Mouse (Mus musculus) CH12.LX (cell line): Measurements from ENCODE around the gene Mpp5. TPM values are rescaled to one million over a fixed set of nuclear protein-coding genes. Genes with fewer than 3 reads are reported as not detected.
A peak's percentile ranks its signal among the peaks of the same experiment; 100 is the strongest.

ENCODE experiments used
- DNase-seq: peaks from one replicate; pipeline ENCODE4 v3.0.0-alpha.2; 2013; ENCODE audit errors: extremely low read depth
- H3K27ac ChIP-seq: 2 replicates; pipeline ENCODE4 v1.5.1; 2012; ENCODE audit warnings: low read depth, mild to moderate bottlenecking, control low read depth, moderate library complexity; ENCODE audit not compliant: insufficient read depth
- H3K27me3 ChIP-seq: replicated peaks from 2 replicates; pipeline ENCODE3; 2012; ENCODE audit warnings: inconsistent platforms
- H3K36me3 ChIP-seq, 2 experiments: replicated peaks in 1 of 2; 2 replicates each; pipeline versions ENCODE3 to v1.6.1; 2012; ENCODE audit warnings: inconsistent platforms in 1 of 2, low read length in 1 of 2, mild to moderate bottlenecking in 1 of 2, mixed read lengths in 1 of 2, moderate library complexity in 1 of 2; ENCODE audit not compliant: control insufficient read depth in 1 of 2, insufficient read depth in 1 of 2
- H3K4me1 ChIP-seq, 2 experiments: 2 replicates each; pipeline ENCODE4 v1.6.1; 2012; ENCODE audit warnings: inconsistent platforms in 1 of 2, moderate library complexity in 1 of 2; ENCODE audit not compliant: insufficient read depth in 2 of 2, control insufficient read depth in 1 of 2
- H3K4me2 ChIP-seq: 2 replicates; pipeline ENCODE4 v1.6.1; 2012; ENCODE audit warnings: low read depth, mild to moderate bottlenecking, control low read depth; ENCODE audit not compliant: poor library complexity, insufficient read depth, severe bottlenecking
- H3K4me3 ChIP-seq, 3 experiments: fragments of 150-350 bp in 1 of 3; sonication (generic) in 1 of 3; replicated peaks in 1 of 3; 2 replicates each; pipeline versions ENCODE3 to v1.5.1; 2011 to 2012; ENCODE audit warnings: low read depth in 2 of 3, low read length in 2 of 3, mild to moderate bottlenecking in 2 of 3, moderate library complexity in 2 of 3, control low read depth in 1 of 3, improper control_type of control experiment in 1 of 3, inconsistent platforms in 1 of 3, mixed read lengths in 1 of 3; ENCODE audit not compliant: poor library complexity in 1 of 3
- H3K79me2 ChIP-seq: replicated peaks from 2 replicates; pipeline ENCODE4 v1.6.1; 2012; ENCODE audit warnings: mild to moderate bottlenecking, moderate library complexity; ENCODE audit not compliant: control insufficient read depth, poor library complexity, insufficient read depth, severe bottlenecking; ENCODE audit errors: extremely low read depth
- H3K9ac ChIP-seq: 2 replicates; pipeline ENCODE4 v1.6.1; 2012; ENCODE audit warnings: low read depth, mild to moderate bottlenecking, control low read depth, moderate library complexity; ENCODE audit not compliant: insufficient read depth
- H3K9me3 ChIP-seq: replicated peaks from 2 replicates; pipeline ENCODE3; 2012; ENCODE audit warnings: low read length, inconsistent platforms, mixed read lengths
- CHD1 ChIP-seq: IDR thresholded peaks from 2 replicates; pipeline ENCODE4 v1.6.1; 2012; ENCODE audit warnings: low read depth, low read length, improper control_type of control experiment, inconsistent platforms
- CTCF ChIP-seq, 2 experiments: IDR thresholded peaks in 1 of 2; conservative IDR thresholded peaks in 1 of 2; 2 replicates each; pipeline ENCODE4 v1.5.1; 2011 to 2012; ENCODE audit warnings: low read depth in 2 of 2, low read length in 2 of 2, improper control_type of control experiment in 1 of 2, inconsistent platforms in 1 of 2, mild to moderate bottlenecking in 1 of 2, moderate library complexity in 1 of 2
- ELF1 ChIP-seq: IDR thresholded peaks from 2 replicates; pipeline ENCODE4 v1.6.1; 2014; ENCODE audit warnings: low read depth, mild to moderate bottlenecking, inconsistent platforms, low read length, improper control_type of control experiment
- EP300 ChIP-seq: IDR thresholded peaks from 2 replicates; pipeline ENCODE4 v1.6.1; 2011; ENCODE audit warnings: low read length, improper control_type of control experiment
- ETS1 ChIP-seq: conservative IDR thresholded peaks from 2 replicates; pipeline ENCODE4 v1.6.1; 2012; ENCODE audit warnings: low read depth, mild to moderate bottlenecking, inconsistent platforms, low read length, improper control_type of control experiment, moderate library complexity
- GABPA ChIP-seq: IDR thresholded peaks from 2 replicates; pipeline ENCODE4 v1.6.1; 2012; ENCODE audit warnings: low read depth, low read length, improper control_type of control experiment, inconsistent platforms; ENCODE audit not compliant: insufficient replicate concordance
- JUND ChIP-seq: conservative IDR thresholded peaks from 2 replicates; pipeline ENCODE4 v1.6.1; 2011; ENCODE audit warnings: low read depth, low read length, improper control_type of control experiment
- KAT2A ChIP-seq: IDR thresholded peaks from 2 replicates; pipeline ENCODE4 v1.6.1; 2012; ENCODE audit warnings: low read length, improper control_type of control experiment, inconsistent platforms; ENCODE audit not compliant: insufficient replicate concordance
- MAFK ChIP-seq: IDR thresholded peaks from 2 replicates; pipeline ENCODE4 v1.6.1; 2011; ENCODE audit warnings: low read length, improper control_type of control experiment; ENCODE audit not compliant: insufficient replicate concordance
- MAX ChIP-seq: IDR thresholded peaks from 2 replicates; pipeline ENCODE4 v1.6.1; 2011; ENCODE audit warnings: low read length, improper control_type of control experiment
- MEF2A ChIP-seq: IDR thresholded peaks from 2 replicates; pipeline ENCODE4 v1.6.1; 2014; ENCODE audit warnings: low read depth, mild to moderate bottlenecking, inconsistent platforms, low read length, improper control_type of control experiment, borderline replicate concordance
- MXI1 ChIP-seq: IDR thresholded peaks from 2 replicates; pipeline ENCODE4 v1.6.1; 2011; ENCODE audit warnings: mild to moderate bottlenecking, low read depth, low read length, improper control_type of control experiment
- NELFE ChIP-seq: IDR thresholded peaks from 2 replicates; pipeline ENCODE4 v1.6.1; 2011; ENCODE audit warnings: low read depth, low read length, improper control_type of control experiment
- NRF1 ChIP-seq: IDR thresholded peaks from 2 replicates; pipeline ENCODE4 v1.6.1; 2014; ENCODE audit warnings: low read depth, mild to moderate bottlenecking, inconsistent platforms, low read length, improper control_type of control experiment, moderate library complexity
- POLR2A ChIP-seq: IDR thresholded peaks from 2 replicates; pipeline ENCODE4 v1.6.1; 2011; ENCODE audit warnings: low read depth, mild to moderate bottlenecking, improper control_type of control experiment, low read length
- RAD21 ChIP-seq: IDR thresholded peaks from 2 replicates; pipeline ENCODE4 v1.6.1; 2011; ENCODE audit warnings: low read depth, mild to moderate bottlenecking, low read length, improper control_type of control experiment, moderate library complexity
- RCOR1 ChIP-seq: conservative IDR thresholded peaks from 2 replicates; pipeline ENCODE4 v1.6.1; 2012; ENCODE audit warnings: low read depth, mild to moderate bottlenecking, inconsistent platforms, low read length, improper control_type of control experiment
- SIN3A ChIP-seq: IDR thresholded peaks from 2 replicates; pipeline ENCODE4 v1.6.1; 2012; ENCODE audit warnings: low read length, improper control_type of control experiment, inconsistent platforms
- SMC3 ChIP-seq: IDR thresholded peaks from 2 replicates; pipeline ENCODE4 v1.6.1; 2011; ENCODE audit warnings: low read depth, low read length, improper control_type of control experiment
- UBTF ChIP-seq: IDR thresholded peaks from 2 replicates; pipeline ENCODE4 v1.6.1; 2012; ENCODE audit warnings: low read depth, mild to moderate bottlenecking, inconsistent platforms, low read length, improper control_type of control experiment, moderate library complexity
- USF1 ChIP-seq: IDR thresholded peaks from 2 replicates; pipeline ENCODE4 v1.6.1; 2014; ENCODE audit warnings: low read depth, mild to moderate bottlenecking, inconsistent platforms, low read length, improper control_type of control experiment
- ZMIZ1 ChIP-seq: IDR thresholded peaks from 2 replicates; pipeline ENCODE4 v1.6.1; 2012; ENCODE audit warnings: low read depth, mild to moderate bottlenecking, inconsistent platforms, low read length, improper control_type of control experiment
- ZNF384 ChIP-seq: IDR thresholded peaks from 2 replicates; pipeline ENCODE4 v1.6.1; 2012; ENCODE audit warnings: low read depth, low read length, improper control_type of control experiment, inconsistent platforms
- dilution Hi-C: fragments of 300-500 bp; cut with MboI; formaldehyde crosslinking; loops from 2 replicates; pipeline ENCODE4 v1.14.3; 2020; ENCODE audit warnings: low sequenced_read_pairs; ENCODE audit not compliant: extremely low pct_unique_long_range_greater_than_20kb, extremely low pct_ligation_motif_present
- in situ Hi-C: fragments of 300-500 bp; cut with MboI; formaldehyde crosslinking; loops from 3 replicates; pipeline ENCODE4 v1.14.3; 2019; ENCODE audit warnings: low sequenced_read_pairs, low pct_ligation_motif_present, low pct_unique_long_range_greater_than_20kb, mixed read lengths
- polyA plus RNA-seq: library from polyadenylated mRNA; unstranded; fragments of >175 nt; gene quantifications from 2 replicates; pipeline ENCODE4 v1.2.1, GENCODE M21; 2012; ENCODE audit warnings: low read depth; ENCODE audit not compliant: insufficient read length
- total RNA-seq, 2 experiments: library from RNA; depleted of rRNA; stranded (reverse); fragments of 300-350 nt in 1 of 2; fragments of >200 nt in 1 of 2; gene quantifications; 2 replicates each; pipeline ENCODE4 v1.2.3; 2012 to 2014

Mpp5 gene
- total and polyA plus RNA-seq, 3 experiments, result 9.9 to 14.2 (median 13.6) TPM

- H3K27ac ChIP-seq, result no peak overlapping the region
- TF ChIP-seq MAFK, result 0 out of 2 replicates have a peak, but pooled peaks have one; percentile 4
- no peak for TF ChIP-seq GABPA
- peak; percentile 39 for TF ChIP-seq SIN3A
- TF ChIP-seq NELFE, result no peak
- no peak for TF ChIP-seq ZNF384
- TF ChIP-seq POLR2A, result no peak
- 0 out of 2 replicates have a peak, but pooled peaks have one; percentile 22 for TF ChIP-seq CHD1
- no peak for TF ChIP-seq EP300
- no peak for TF ChIP-seq RAD21
- peaks cover 9% of the 10 kb centered on the region for H3K27me3 ChIP-seq
- no peaks in the 10 kb centered on the region for H3K9me3 ChIP-seq
- dilution Hi-C loops (no loop called here), in situ Hi-C loops (no loop called here)
- peak overlapping the region; percentile 97 for H3K4me2 ChIP-seq
- peak overlapping the region; percentile 68 to 83 (median 71) for H3K4me3 ChIP-seq
- peak overlapping the region; percentile 75 for H3K9ac ChIP-seq
- H3K79me2 ChIP-seq, result no peaks in the 10 kb centered on the region
- peaks cover 0 to 10% of the 10 kb centered on the region in 2 experiments; a peak in 2 of 4 replicates for H3K4me1 ChIP-seq
- peaks cover 0 to 4% of the 10 kb centered on the region in 2 experiments for H3K36me3 ChIP-seq
- peak; percentile 34 for DNase-seq
These were observed 683 bp downstream of the Mpp5 start for GRCm38 (mm10) chr12:78749378-78749801.

DNA sequence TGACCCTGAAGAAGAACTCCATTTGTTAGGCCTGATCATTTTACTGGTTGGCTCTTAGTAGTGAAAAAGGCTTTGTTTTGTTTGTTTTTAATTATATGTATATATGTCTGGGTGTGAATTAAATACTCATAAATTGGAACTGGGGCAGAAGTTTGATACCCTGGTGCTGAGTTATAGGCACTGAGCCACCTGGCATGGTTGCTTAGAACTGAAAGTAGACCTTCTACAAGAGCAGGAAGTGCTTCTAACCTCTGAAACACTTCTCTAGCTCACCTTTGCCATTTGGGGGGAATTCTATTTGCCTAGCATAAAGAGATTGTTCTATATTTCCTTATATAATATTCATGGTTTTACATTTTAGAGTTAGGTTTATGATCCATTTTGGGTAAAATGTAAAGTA lies 13.3 kb downstream of the Mpp5 start:
- peak; percentile 18 for DNase-seq
- Histone ChIP-seq H3K27ac (no peak overlapping the region), H3K9ac (no peak overlapping the region), H3K79me2 (peaks cover 2% of the 10 kb centered on the region; the same call in 1 of the 2 replicates), H3K36me3 (no peaks in the 10 kb centered on the region), H3K4me1 (peaks cover 0 to 10% of the 10 kb centered on the region in 2 experiments; a peak in 2 of 4 replicates), H3K27me3 (no peaks in the 10 kb centered on the region), H3K4me2 (0 out of 2 replicates have a peak overlapping the region, but pooled peaks have one; percentile 10), H3K9me3 (no peaks in the 10 kb centered on the region), H3K4me3 (no peak overlapping the region)
- 0 out of 2 replicates have a peak, but pooled peaks have one; percentile 25 for TF ChIP-seq ELF1
- no peak for TF ChIP-seq ETS1
- TF ChIP-seq EP300, result 0 out of 2 replicates have a peak, but pooled peaks have one; percentile 10
- no peak for TF ChIP-seq SMC3
- dilution Hi-C loops, result no loop called here
- in situ Hi-C loops, result no loop called here

DNA sequence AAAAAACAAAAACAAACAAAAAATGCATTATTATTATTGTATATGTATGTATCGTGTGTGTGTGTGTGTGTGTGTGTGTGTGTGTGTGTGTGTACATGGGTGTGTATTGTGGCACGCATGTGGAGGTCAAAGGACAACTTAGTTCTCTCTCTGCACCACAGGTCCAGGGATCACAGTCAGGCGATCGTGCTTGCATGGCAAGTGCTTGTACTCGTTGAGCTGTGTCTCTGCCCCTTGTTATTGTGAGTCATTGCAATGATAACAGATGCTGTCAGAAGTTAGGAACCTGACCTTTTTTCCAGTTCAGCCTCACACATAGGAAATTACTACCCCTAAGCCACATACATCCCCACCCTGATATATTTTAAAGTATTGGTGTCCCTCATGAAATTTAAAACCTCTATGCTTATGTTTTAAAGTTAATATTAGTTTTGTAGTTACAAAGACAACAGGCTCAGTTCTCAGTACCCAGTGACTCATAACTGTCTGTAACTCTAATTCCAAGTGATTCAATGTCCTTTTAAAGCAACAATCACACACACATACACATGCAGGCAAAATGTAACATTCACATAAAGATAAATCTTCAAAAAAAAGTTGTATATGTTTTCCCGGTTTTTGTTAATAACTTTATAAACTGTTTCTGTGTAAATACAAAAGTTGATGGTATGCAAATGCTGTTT lies 20.5 kb downstream of the Mpp5 start:
- H3K27me3 ChIP-seq, result no peaks in the 10 kb centered on the region
- peaks cover 0 to 4% of the 10 kb centered on the region in 2 experiments for H3K36me3 ChIP-seq
- H3K27ac ChIP-seq, result no peak overlapping the region
- dilution Hi-C loops (no loop called here), in situ Hi-C loops (no loop called here)
- no peaks in the 10 kb centered on the region for H3K9me3 ChIP-seq
- H3K9ac ChIP-seq, result no peak overlapping the region
- DNase-seq, result no peak
- no peaks in the 10 kb centered on the region; the same call in 1 of the 2 replicates for H3K79me2 ChIP-seq
- H3K4me3 ChIP-seq, result no peak overlapping the region
- H3K4me2 ChIP-seq, result no peak overlapping the region
- no peaks in the 10 kb centered on the region for H3K4me1 ChIP-seq
- TF ChIP-seq ELF1, result no peak
- no peak for TF ChIP-seq MAX
- TF ChIP-seq GABPA, result no peak
- TF ChIP-seq JUND, result no peak
- TF ChIP-seq MXI1, result no peak
- TF ChIP-seq USF1, result no peak
- no peak for TF ChIP-seq CTCF (conservative IDR thresholded peaks at IDR 0.05 in 1 of 2, IDR thresholded peaks at IDR 0.05 in 1 of 2; ENCODE audit: low read depth in 2 of 2, low read length in 2 of 2)
- TF ChIP-seq UBTF, result no peak
- TF ChIP-seq NRF1, result no peak
- no peak for TF ChIP-seq MEF2A
- no peak for TF ChIP-seq ZMIZ1
- TF ChIP-seq MAFK, result no peak
- TF ChIP-seq ETS1, result no peak
- no peak for TF ChIP-seq RCOR1
- TF ChIP-seq KAT2A, result no peak
- no peak for TF ChIP-seq ZNF384
- no peak for TF ChIP-seq CHD1
- no peak for TF ChIP-seq SIN3A
